Mouse (Mus musculus): ENCODE measurements around the gene Tspo.

DNA sequence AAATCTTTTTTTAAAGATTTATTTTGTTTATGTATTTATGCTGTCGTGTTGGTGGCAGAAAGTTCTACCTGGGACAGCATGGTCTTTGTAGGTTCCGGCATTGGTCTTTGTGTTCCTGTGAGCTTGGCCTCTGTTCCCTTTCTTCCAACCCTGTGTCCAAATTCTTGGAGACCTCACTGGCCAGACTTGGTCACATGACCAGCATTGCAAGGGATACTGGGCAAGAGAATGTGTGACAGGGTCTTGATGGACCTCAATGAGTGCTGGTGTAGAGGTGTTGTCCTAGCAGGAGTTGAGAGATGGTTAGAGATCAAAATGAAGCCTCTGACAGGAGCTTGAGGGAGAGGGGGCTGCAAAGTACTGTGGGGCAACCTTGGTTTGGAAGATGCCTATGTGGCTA is 24.5 kb upstream of the Tspo start:
- no peak for TF ChIP-seq CTCF (conservative IDR thresholded peaks at IDR 0.05; ENCODE audit: low read length)
- no peak for TF ChIP-seq POU5F1 (IDR thresholded peaks at IDR 0.05; ENCODE audit: borderline replicate concordance, low read length)
